Mouse (Mus musculus): Measurements from ENCODE around the gene Rad9a.

GRCm38 (mm10) chr19:4183689-4184088 lies 17.8 kb downstream of the Rad9a start:
- TF ChIP-seq POLR2A (IDR thresholded peaks at IDR 0.05; ENCODE audit: insufficient read length, low read depth) (no peak), E2F4 (IDR thresholded peaks at IDR 0.05; ENCODE audit: insufficient read depth) (no peak), MAX (IDR thresholded peaks at IDR 0.05; ENCODE audit: low read depth) (no peak), REST (IDR thresholded peaks at IDR 0.05; ENCODE audit: insufficient read depth, insufficient read length) (no peak), TCF12 (IDR thresholded peaks at IDR 0.05; ENCODE audit: insufficient read depth, poor library complexity, severe bottlenecking) (no peak), MYOG (IDR thresholded peaks at IDR 0.05; ENCODE audit: control insufficient read depth in 1 of 3, insufficient read depth in 1 of 3, insufficient read length in 2 of 3, low read depth in 2 of 3) (no peak), USF1 (IDR thresholded peaks at IDR 0.05; ENCODE audit: low read depth) (no peak), CEBPB (IDR thresholded peaks at IDR 0.05; ENCODE audit: insufficient read depth, poor library complexity, severe bottlenecking) (no peak), POLR2AphosphoS2 (IDR thresholded peaks at IDR 0.05; ENCODE audit: insufficient read length, low read depth) (no peak), TCF3 (IDR thresholded peaks at IDR 0.05; ENCODE audit: insufficient read length, low read depth) (no peak), SRF (IDR thresholded peaks at IDR 0.05; ENCODE audit: control insufficient read depth, insufficient read length, low read depth) (no peak), MYOD1 (IDR thresholded peaks at IDR 0.05; ENCODE audit: control insufficient read depth in 1 of 3, insufficient read length in 2 of 3, low read depth in 2 of 3) (no peak)
